Mouse (Mus musculus) small intestine, adult 2 months (tissue): ENCODE results near the gene Ptpro. TPM values are rescaled to one million over a fixed set of nuclear protein-coding genes. Genes with fewer than 3 reads are reported as not detected.
A peak's percentile ranks its signal among the peaks of the same experiment; 100 is the strongest.

Experiments
- H3K27ac ChIP-seq: fragments of 200-500 bp; 2 replicates; pipeline ENCODE4 v1.5.1; 2012; ENCODE audit warnings: low read depth, low read length, control low read depth, inconsistent platforms; ENCODE audit not compliant: insufficient read depth
- H3K27me3 ChIP-seq: fragments of 200-500 bp; 2 replicates; pipeline ENCODE4 v1.6.1; 2012; ENCODE audit warnings: mild to moderate bottlenecking, moderate library complexity, low read length, inconsistent platforms; ENCODE audit not compliant: control insufficient read depth, insufficient read depth
- H3K36me3 ChIP-seq: fragments of 200-500 bp; 2 replicates; pipeline ENCODE4 v1.6.1; 2012; ENCODE audit warnings: mild to moderate bottlenecking, low read length, control low read depth, inconsistent platforms; ENCODE audit not compliant: control insufficient read depth, insufficient read depth
- H3K4me1 ChIP-seq: fragments of 200-500 bp; 2 replicates; pipeline ENCODE4 v1.6.1; 2012; ENCODE audit warnings: low read length, inconsistent platforms, mixed read lengths; ENCODE audit not compliant: control insufficient read depth, insufficient read depth, insufficient read length
- H3K4me3 ChIP-seq: fragments of 200-500 bp; 2 replicates; pipeline ENCODE4 v1.5.1; 2012; ENCODE audit warnings: low read depth, mild to moderate bottlenecking, control low read depth, inconsistent platforms, low read length, moderate library complexity
- CTCF ChIP-seq: fragments of 200-500 bp; IDR thresholded peaks from 2 replicates; pipeline ENCODE4 v1.5.1; 2012; ENCODE audit warnings: low read depth, mild to moderate bottlenecking, control low read depth, inconsistent platforms, low read length, moderate library complexity, mixed read lengths; ENCODE audit not compliant: insufficient replicate concordance, insufficient read length; ENCODE audit errors: extremely low read depth
- POLR2A ChIP-seq: fragments of 200-500 bp; IDR thresholded peaks from 2 replicates; pipeline ENCODE4 v1.6.1; 2012; ENCODE audit warnings: low read depth, mild to moderate bottlenecking, control low read depth, inconsistent platforms, low read length, moderate library complexity
- WGBS: fragments of 180-500 bp; shearing (Covaris S2); methylation state at CpG from one replicate; pipeline ENCODE4 v1.1.7; 2018; 5-methylcytosine and 5-hydroxymethylcytosine counted together
- polyA plus RNA-seq: library from polyadenylated mRNA; depleted of rRNA; stranded (reverse); fragments of >200 nt; gene quantifications from 2 replicates; pipeline ENCODE4 v1.2.3, GENCODE M21; 2012

The Ptpro gene
- polyA plus RNA-seq, 1 experiment, result 0.55 TPM

- H3K36me3 ChIP-seq, result no peaks in the 10 kb centered on the region
- H3K4me1 ChIP-seq, result no peaks in the 10 kb centered on the region
- no peak for TF ChIP-seq POLR2A
- peak; percentile 43; the same call in 1 of the 2 replicates for TF ChIP-seq CTCF
- 19% methylated on average over 10 of the region's 10 CpGs for WGBS
- H3K4me3 ChIP-seq, result no peak overlapping the region
- no peaks in the 10 kb centered on the region for H3K27me3 ChIP-seq
- no peak overlapping the region for H3K27ac ChIP-seq
Measured at GRCm38 (mm10) chr6:137455537-137456041, 203.5 kb downstream of the Ptpro start.

- Histone ChIP-seq H3K4me1 (no peaks in the 10 kb centered on the region), H3K36me3 (no peaks in the 10 kb centered on the region), H3K4me3 (no peak overlapping the region), H3K27me3 (no peaks in the 10 kb centered on the region), H3K27ac (no peak overlapping the region)
- WGBS, result 55% methylated on average over 7 of the region's 7 CpGs
- TF ChIP-seq POLR2A (no peak), CTCF (no peak)
Measured at GRCm38 (mm10) chr6:137456064-137456463, 203.9 kb downstream of the Ptpro start.

- H3K27ac ChIP-seq, result no peak overlapping the region
- H3K4me3 ChIP-seq, result no peak overlapping the region
- no peaks in the 10 kb centered on the region for H3K27me3 ChIP-seq
- no peaks in the 10 kb centered on the region for H3K4me1 ChIP-seq
- TF ChIP-seq CTCF (no peak), POLR2A (no peak)
- H3K36me3 ChIP-seq, result no peaks in the 10 kb centered on the region
- WGBS, result 49% methylated on average over 7 of the region's 7 CpGs
Measured at GRCm38 (mm10) chr6:137457210-137457609, 205.1 kb downstream of the Ptpro start.

- Histone ChIP-seq H3K27ac (no peak overlapping the region), H3K4me1 (no peaks in the 10 kb centered on the region), H3K4me3 (no peak overlapping the region), H3K36me3 (no peaks in the 10 kb centered on the region), H3K27me3 (no peaks in the 10 kb centered on the region)
- WGBS, result 89% methylated on average over 7 of the region's 7 CpGs
- TF ChIP-seq POLR2A (no peak), CTCF (no peak)
Measured at GRCm38 (mm10) chr6:137458136-137458535, 206.0 kb downstream of the Ptpro start.

GRCm38 (mm10) chr6:137463771-137464170, 211.7 kb downstream of the Ptpro start:
- Histone ChIP-seq H3K4me3 (no peak overlapping the region), H3K27ac (no peak overlapping the region), H3K27me3 (no peaks in the 10 kb centered on the region), H3K4me1 (peaks cover 11% of the 10 kb centered on the region), H3K36me3 (no peaks in the 10 kb centered on the region)
- no peak for TF ChIP-seq POLR2A
- WGBS, result 95% methylated on average over 5 of the region's 5 CpGs

- no peaks in the 10 kb centered on the region for H3K36me3 ChIP-seq
- 10% methylated on average over 2 of the region's 2 CpGs for WGBS
- H3K4me3 ChIP-seq, result no peak overlapping the region
- H3K4me1 ChIP-seq, result peaks cover 11% of the 10 kb centered on the region
- H3K27me3 ChIP-seq, result no peaks in the 10 kb centered on the region
- TF ChIP-seq CTCF (no peak), POLR2A (no peak)
- no peak overlapping the region for H3K27ac ChIP-seq
Measured at GRCm38 (mm10) chr6:137465253-137465652, 213.1 kb downstream of the Ptpro start.

GRCm38 (mm10) chr6:137466256-137466655, 214.1 kb downstream of the Ptpro start:
- no peaks in the 10 kb centered on the region for H3K36me3 ChIP-seq
- H3K4me3 ChIP-seq, result no peak overlapping the region
- 24% methylated on average over 2 of the region's 2 CpGs for WGBS
- no peaks in the 10 kb centered on the region for H3K27me3 ChIP-seq
- TF ChIP-seq CTCF, result no peak
- TF ChIP-seq POLR2A, result no peak
- no peak overlapping the region for H3K27ac ChIP-seq
- peaks cover 16% of the 10 kb centered on the region for H3K4me1 ChIP-seq

GRCm38 (mm10) chr6:137467696-137468095, 215.6 kb downstream of the Ptpro start:
- TF ChIP-seq POLR2A, result no peak
- Histone ChIP-seq H3K36me3 (no peaks in the 10 kb centered on the region), H3K4me3 (no peak overlapping the region), H3K4me1 (peaks cover 22% of the 10 kb centered on the region), H3K27me3 (no peaks in the 10 kb centered on the region), H3K27ac (no peak overlapping the region)
- WGBS, result 96% methylated on average over 3 of the region's 3 CpGs
